In the genomic region with DNA sequence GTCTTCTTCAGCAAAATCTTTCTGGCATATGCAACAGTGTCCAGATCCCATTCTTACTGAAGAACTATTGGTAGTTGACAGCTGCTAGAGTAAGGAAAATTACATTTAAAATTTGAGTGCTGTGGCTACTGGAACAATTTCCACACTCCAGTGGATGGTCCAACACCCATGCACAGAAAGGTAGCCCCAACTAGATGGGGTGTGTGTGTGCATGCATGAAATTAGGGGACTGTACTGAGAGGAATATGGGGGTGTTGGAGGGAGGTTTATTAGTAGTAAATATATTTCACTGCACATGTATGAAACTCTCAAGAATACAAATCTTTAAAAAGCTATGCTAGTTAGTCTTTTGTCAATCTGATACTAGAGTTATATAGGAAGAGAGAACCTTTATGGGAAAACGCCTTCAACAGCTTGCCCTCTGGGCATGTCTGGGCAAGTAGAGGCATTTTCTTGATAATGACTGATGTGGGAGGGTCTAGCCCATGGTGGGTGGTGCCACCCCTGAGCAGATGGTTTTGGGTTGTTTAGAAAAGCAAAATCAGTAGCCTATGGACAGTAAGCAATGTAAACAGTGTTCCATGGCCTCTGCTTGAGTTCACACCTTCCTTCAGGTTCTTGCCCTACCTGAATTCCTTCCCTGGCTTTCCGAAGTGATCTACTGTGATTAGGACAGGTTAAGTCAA, we compare ENCODE assay signal across 18 mouse cellular contexts. TPM values are rescaled to one million over a fixed set of nuclear protein-coding genes. Genes with fewer than 3 reads are reported as not detected.
DNase-seq lines count a peak whose midpoint lies in the region; ATAC-seq and TF ChIP-seq lines count a peak whose summit lies in the region.
"Had no signal": no experiment of that assay in that cellular context is flagged by ENCODE, and none has a peak within 500 bp of the region (broad histone marks: within the 10 kb centered on the region; RNA-seq: fewer than 3 reads in every experiment).

No protein-coding gene starts in this region.

- no peak overlapping the region for H3K9ac ChIP-seq in liver, embryonic 12.5 days
- H3K9ac ChIP-seq in stomach, embryonic 16.5 days (ENCODE audit: low read length): no peak overlapping the region
- no peak overlapping the region for H3K9ac ChIP-seq in neural tube, embryonic 15.5 days (replicated peaks)
- H3K9ac ChIP-seq: midbrain, embryonic 15.5 days; neural tube, embryonic 13.5 days had no signal

- no peaks in the 10 kb centered on the region; the same call in 1 of the 2 replicates for H3K27me3 ChIP-seq in liver, embryonic 12.5 days (replicated peaks)
- H3K27me3 ChIP-seq in stomach, embryonic 16.5 days (ENCODE audit: control insufficient read depth, insufficient read depth, low read length): no peaks in the 10 kb centered on the region
- no peaks in the 10 kb centered on the region for H3K27me3 ChIP-seq in neural tube, embryonic 15.5 days (replicated peaks)
- H3K27me3 ChIP-seq: midbrain, embryonic 15.5 days; neural tube, embryonic 13.5 days had no signal

- 48% methylated on average over 2 of the region's 2 CpGs for WGBS in liver, embryonic 12.5 days (ENCODE audit: insufficient replicate concordance)
- 53% methylated on average over 2 of the region's 2 CpGs for WGBS in stomach, embryonic 16.5 days
- 82% methylated on average over 2 of the region's 2 CpGs for WGBS in neural tube, embryonic 15.5 days

- H3K9me3 ChIP-seq in liver, embryonic 12.5 days (replicated peaks): no peaks in the 10 kb centered on the region
- H3K9me3 ChIP-seq in stomach, embryonic 16.5 days (replicated peaks; ENCODE audit: control insufficient read depth, low read length): no peaks in the 10 kb centered on the region
- no peaks in the 10 kb centered on the region for H3K9me3 ChIP-seq in neural tube, embryonic 15.5 days (replicated peaks)
- H3K9me3 ChIP-seq: midbrain, embryonic 15.5 days; neural tube, embryonic 13.5 days had no signal

- ATAC-seq in liver, embryonic 12.5 days: peak; percentile 85
- ATAC-seq in stomach, embryonic 16.5 days (ENCODE audit: insufficient read depth, low FRiP score): 0 out of 2 replicates have a peak, but pooled peaks have one; percentile 40
- no peak for ATAC-seq in neural tube, embryonic 15.5 days (ENCODE audit: low FRiP score)
- ATAC-seq: inflammation-experienced regulatory T-cells, adult 6 months; midbrain, embryonic 15.5 days had no signal

- H3K4me2 ChIP-seq in liver, embryonic 12.5 days: no peak overlapping the region
- H3K4me2 ChIP-seq in stomach, embryonic 16.5 days (ENCODE audit: low read depth, low read length): no peak overlapping the region
- no peak overlapping the region for H3K4me2 ChIP-seq in neural tube, embryonic 15.5 days
- H3K4me2 ChIP-seq: midbrain, embryonic 15.5 days; neural tube, embryonic 13.5 days had no signal

- TF ChIP-seq CTCF in layer of hippocampus, adult 2 months (conservative IDR thresholded peaks at IDR 0.05): no peak

- peaks cover 10% of the 10 kb centered on the region for H3K36me3 ChIP-seq in liver, embryonic 12.5 days
- H3K36me3 ChIP-seq in stomach, embryonic 16.5 days (ENCODE audit: control insufficient read depth, insufficient read depth, low read length): no peaks in the 10 kb centered on the region
- H3K36me3 ChIP-seq in neural tube, embryonic 15.5 days: peaks cover 7% of the 10 kb centered on the region; the same call in 1 of the 2 replicates
- H3K36me3 ChIP-seq: midbrain, embryonic 15.5 days had no signal

- peak overlapping the region; percentile 41; the same call in 1 of the 2 replicates for H3K27ac ChIP-seq in layer of hippocampus, adult 2 months
- H3K27ac ChIP-seq in liver, embryonic 12.5 days: no peak overlapping the region; the same call in 1 of the 2 replicates
- peak overlapping the region; percentile 25; the same call in 1 of the 2 replicates for H3K27ac ChIP-seq in stomach, embryonic 16.5 days (ENCODE audit: low read length)
- H3K27ac ChIP-seq in neural tube, embryonic 15.5 days (replicated peaks): no peak overlapping the region
- H3K27ac ChIP-seq: midbrain, embryonic 15.5 days; neural tube, embryonic 13.5 days had no signal

- no peak overlapping the region for H3K4me3 ChIP-seq in layer of hippocampus, adult 2 months
- H3K4me3 ChIP-seq in liver, embryonic 12.5 days: no peak overlapping the region
- no peak overlapping the region for H3K4me3 ChIP-seq in stomach, embryonic 16.5 days (replicated peaks; ENCODE audit: low read length)
- H3K4me3 ChIP-seq in neural tube, embryonic 15.5 days (replicated peaks): no peak overlapping the region
- H3K4me3 ChIP-seq: erythroblast, embryonic 14.5 days; midbrain, embryonic 15.5 days; neural tube, embryonic 13.5 days had no signal

- H3K4me1 ChIP-seq in liver, embryonic 12.5 days: peaks cover 42% of the 10 kb centered on the region
- H3K4me1 ChIP-seq in stomach, embryonic 16.5 days (ENCODE audit: control insufficient read depth, insufficient read depth, low read length): 0 out of 2 replicates have a peak, but pooled peaks cover 7% of the 10 kb centered on the region
- H3K4me1 ChIP-seq in neural tube, embryonic 15.5 days: peaks cover 9% of the 10 kb centered on the region; the same call in 1 of the 2 replicates

- no peak for DNase-seq in layer of hippocampus, adult 2 months (ENCODE audit: low spot score in 2 of 2)
- DNase-seq in layer of hippocampus, postnatal 10 days (ENCODE audit: low spot score in 2 of 2): no peak
- peak; percentile 89 for DNase-seq in R1 (ENCODE audit: low read depth, low spot score)
- DNase-seq in thymus, adult 18-20 months: no peak
- no peak for DNase-seq in spleen, postnatal 10 days (ENCODE audit: low spot score in 2 of 2)
- DNase-seq: adrenal gland, postnatal 14 days; B cell, adult 2 months; heart, postnatal 4 days; kidney, postnatal 10 days; lung, postnatal 14 days; thymus, postnatal 36 days had no signal

RNA-seq across cellular contexts. Expression of gene Slc25a36, which starts 7.4 kb away (rescaled TPM):
- total RNA-seq in layer of hippocampus, adult 2 months (2021): 10 to 100 TPM; 77.0 to 81.2 TPM
- total RNA-seq in layer of hippocampus, postnatal 10 days (2021): 10 to 100 TPM; 92.5 to 99.9 TPM
- 18.5 and 19.6 TPM in 2 replicates for polyA plus RNA-seq in liver, embryonic 12.5 days (2016; fragmentation: Nextera tagmentation; extraction: Ambion mirVana)
- polyA plus RNA-seq in stomach, embryonic 16.5 days (2015; fragmentation: Nextera tagmentation; extraction: Ambion mirVana): 66.8 and 74.2 TPM in 2 replicates
- 66.8 and 74.2 TPM in 2 replicates for polyA plus RNA-seq in neural tube, embryonic 15.5 days (2015; fragmentation: Nextera tagmentation; extraction: Ambion mirVana)

Comparison
In these comparisons a context has a peak if more than half of its experiments do, and no peak if none do; other contexts are left out.
1. H3K27ac ChIP-seq: peak in layer of hippocampus, adult 2 months (single experiment) and stomach, embryonic 16.5 days (single experiment); none in liver, embryonic 12.5 days (single experiment) and neural tube, embryonic 15.5 days (single experiment).